Comparison of ENCODE assay signal across 28 mouse cellular contexts in genomic region chr4:154119208-154119607, GRCm38 (mm10). TPM values are rescaled to one million over a fixed set of nuclear protein-coding genes. Genes with fewer than 3 reads are reported as not detected.
DNase-seq lines count a peak whose midpoint lies in the region; ATAC-seq and TF ChIP-seq lines count a peak whose summit lies in the region.
"Had no signal": no experiment of that assay in that cellular context is flagged by ENCODE, and none has a peak within 500 bp of the region (broad histone marks: within the 10 kb centered on the region; RNA-seq: fewer than 3 reads in every experiment).

No protein-coding gene starts in this region.

- 0 out of 2 replicates have a peak, but pooled peaks have one; percentile 15 for ATAC-seq in hindbrain, postnatal 0 days
- no peak for ATAC-seq in hindbrain, embryonic 14.5 days (ENCODE audit: low FRiP score)
- no peak for ATAC-seq in neural tube, embryonic 11.5 days (ENCODE audit: insufficient read depth, low FRiP score, low TSS enrichment)
- no peak for ATAC-seq in neural tube, embryonic 15.5 days (ENCODE audit: low FRiP score)
- no peak for ATAC-seq in midbrain, embryonic 16.5 days
- ATAC-seq: forebrain, postnatal 0 days had no signal

- no peaks in the 10 kb centered on the region for H3K36me3 ChIP-seq in hindbrain, postnatal 0 days (ENCODE audit: insufficient read depth, low read length)
- H3K36me3 ChIP-seq in hindbrain, embryonic 14.5 days (replicated peaks; ENCODE audit: control insufficient read depth, insufficient read depth): no peaks in the 10 kb centered on the region
- no peaks in the 10 kb centered on the region for H3K36me3 ChIP-seq in neural tube, embryonic 11.5 days (ENCODE audit: control insufficient read depth, insufficient read depth, low read length)
- H3K36me3 ChIP-seq in neural tube, embryonic 15.5 days: no peaks in the 10 kb centered on the region
- no peaks in the 10 kb centered on the region for H3K36me3 ChIP-seq in midbrain, embryonic 16.5 days (ENCODE audit: control insufficient read depth, insufficient read depth, low read length)
- H3K36me3 ChIP-seq: forebrain, embryonic 12.5 days; G1E; heart, embryonic 15.5 days; hindbrain, embryonic 12.5 days; midbrain, embryonic 12.5 days had no signal

- H3K9ac ChIP-seq in hindbrain, postnatal 0 days (replicated peaks; ENCODE audit: low read length): no peak overlapping the region
- no peak overlapping the region for H3K9ac ChIP-seq in hindbrain, embryonic 14.5 days
- no peak overlapping the region for H3K9ac ChIP-seq in neural tube, embryonic 11.5 days (ENCODE audit: low read length)
- no peak overlapping the region for H3K9ac ChIP-seq in neural tube, embryonic 15.5 days (replicated peaks)
- H3K9ac ChIP-seq in midbrain, embryonic 16.5 days (ENCODE audit: low read depth, low read length): no peak overlapping the region
- H3K9ac ChIP-seq: forebrain, embryonic 12.5 days; forebrain, postnatal 0 days; heart, embryonic 15.5 days; hindbrain, embryonic 12.5 days; midbrain, embryonic 12.5 days had no signal

- no peak for TF ChIP-seq CTCF in hindbrain, postnatal 0 days (IDR thresholded peaks at IDR 0.05; ENCODE audit: low read depth)

- no peak overlapping the region for H3K4me2 ChIP-seq in hindbrain, postnatal 0 days (ENCODE audit: low read depth, low read length)
- H3K4me2 ChIP-seq in hindbrain, embryonic 14.5 days (replicated peaks): no peak overlapping the region
- H3K4me2 ChIP-seq in neural tube, embryonic 11.5 days (ENCODE audit: low read depth): no peak overlapping the region
- no peak overlapping the region for H3K4me2 ChIP-seq in neural tube, embryonic 15.5 days
- no peak overlapping the region for H3K4me2 ChIP-seq in midbrain, embryonic 16.5 days (ENCODE audit: low read length)
- H3K4me2 ChIP-seq: forebrain, embryonic 12.5 days; heart, embryonic 15.5 days; hindbrain, embryonic 12.5 days; midbrain, embryonic 12.5 days had no signal

- H3K4me3 ChIP-seq in hindbrain, postnatal 0 days (ENCODE audit: low read length): no peak overlapping the region
- H3K4me3 ChIP-seq in hindbrain, embryonic 14.5 days (replicated peaks; ENCODE audit: low read length): no peak overlapping the region
- no peak overlapping the region for H3K4me3 ChIP-seq in neural tube, embryonic 11.5 days (ENCODE audit: low read depth, low read length)
- no peak overlapping the region for H3K4me3 ChIP-seq in neural tube, embryonic 15.5 days (replicated peaks)
- no peak overlapping the region for H3K4me3 ChIP-seq in midbrain, embryonic 16.5 days (ENCODE audit: low read depth, low read length)
- H3K4me3 ChIP-seq: erythroblast, embryonic 14.5 days; forebrain, embryonic 12.5 days; heart, embryonic 15.5 days; hindbrain, embryonic 12.5 days; megakaryocyte, embryonic 14.5 days; midbrain, embryonic 12.5 days had no signal

- no peaks in the 10 kb centered on the region for H3K4me1 ChIP-seq in hindbrain, postnatal 0 days (ENCODE audit: insufficient read depth, low read length)
- no peaks in the 10 kb centered on the region for H3K4me1 ChIP-seq in hindbrain, embryonic 14.5 days (replicated peaks; ENCODE audit: control insufficient read depth, insufficient read depth, low read length)
- H3K4me1 ChIP-seq in neural tube, embryonic 11.5 days (ENCODE audit: control insufficient read depth, insufficient read depth, low read length): no peaks in the 10 kb centered on the region
- no peaks in the 10 kb centered on the region for H3K4me1 ChIP-seq in neural tube, embryonic 15.5 days
- H3K4me1 ChIP-seq in midbrain, embryonic 16.5 days (ENCODE audit: control insufficient read depth, insufficient read depth, low read length): no peaks in the 10 kb centered on the region
- H3K4me1 ChIP-seq: forebrain, embryonic 12.5 days; heart, embryonic 15.5 days; hindbrain, embryonic 12.5 days; megakaryocyte, embryonic 14.5 days; midbrain, embryonic 12.5 days had no signal

- no peak for DNase-seq in hindbrain, postnatal 0 days (ENCODE audit: low spot score)
- no peak for DNase-seq in hindbrain, embryonic 14.5 days (ENCODE audit: low spot score)
- DNase-seq in neural tube, embryonic 11.5 days (ENCODE audit: low spot score): peak; percentile 7
- DNase-seq in cerebellum, adult 9-11 months: peak; percentile 62
- no peak for DNase-seq in right cerebral cortex, postnatal 25 days
- DNase-seq in heart, postnatal 10 days: no peak
- DNase-seq: adrenal gland, adult 8-10 months; forebrain, postnatal 0 days; gastrocnemius, postnatal 14 days; heart, postnatal 36 days; kidney, adult 11 months; kidney, postnatal 14 days; layer of hippocampus, adult 9-11 months; spleen, adult 18-20 months; thymus, postnatal 14 days had no signal

- intact Hi-C loops in heart, postnatal 10 days (cut with DNase I): no loop called here

- H3K27ac ChIP-seq in hindbrain, postnatal 0 days: no peak overlapping the region
- H3K27ac ChIP-seq in hindbrain, embryonic 14.5 days: no peak overlapping the region
- H3K27ac ChIP-seq in neural tube, embryonic 11.5 days (ENCODE audit: low read depth, low read length): no peak overlapping the region
- H3K27ac ChIP-seq in neural tube, embryonic 15.5 days (replicated peaks): no peak overlapping the region
- no peak overlapping the region for H3K27ac ChIP-seq in midbrain, embryonic 16.5 days (ENCODE audit: low read length)
- H3K27ac ChIP-seq: forebrain, embryonic 12.5 days; heart, embryonic 15.5 days; hindbrain, embryonic 12.5 days; midbrain, embryonic 12.5 days had no signal

- H3K9me3 ChIP-seq in hindbrain, postnatal 0 days (ENCODE audit: low read length): no peaks in the 10 kb centered on the region
- H3K9me3 ChIP-seq in hindbrain, embryonic 14.5 days (ENCODE audit: control insufficient read depth, low read length): no peaks in the 10 kb centered on the region
- H3K9me3 ChIP-seq in neural tube, embryonic 11.5 days (ENCODE audit: control insufficient read depth, low read length): no peaks in the 10 kb centered on the region
- H3K9me3 ChIP-seq in neural tube, embryonic 15.5 days (replicated peaks): no peaks in the 10 kb centered on the region
- H3K9me3 ChIP-seq in midbrain, embryonic 16.5 days (replicated peaks; ENCODE audit: control insufficient read depth, low read length, poor library complexity, severe bottlenecking): no peaks in the 10 kb centered on the region
- H3K9me3 ChIP-seq: forebrain, embryonic 12.5 days; heart, embryonic 15.5 days; hindbrain, embryonic 12.5 days; megakaryocyte, embryonic 14.5 days; midbrain, embryonic 12.5 days had no signal

- WGBS in hindbrain, postnatal 0 days: 68% methylated on average over 9 of the region's 9 CpGs
- WGBS in hindbrain, embryonic 14.5 days: 83% methylated on average over 9 of the region's 9 CpGs
- WGBS in neural tube, embryonic 11.5 days: 88% methylated on average over 9 of the region's 9 CpGs
- 87% methylated on average over 9 of the region's 9 CpGs for WGBS in neural tube, embryonic 15.5 days
- WGBS in midbrain, embryonic 16.5 days: 82% methylated on average over 9 of the region's 9 CpGs

- H3K27me3 ChIP-seq in hindbrain, postnatal 0 days (ENCODE audit: insufficient read depth, low read length): no peaks in the 10 kb centered on the region
- H3K27me3 ChIP-seq in hindbrain, embryonic 14.5 days (ENCODE audit: control insufficient read depth, insufficient read depth, low read length): no peaks in the 10 kb centered on the region
- no peaks in the 10 kb centered on the region for H3K27me3 ChIP-seq in neural tube, embryonic 11.5 days (ENCODE audit: control insufficient read depth, insufficient read depth, low read length)
- peaks cover 5% of the 10 kb centered on the region; the same call in 1 of the 2 replicates for H3K27me3 ChIP-seq in neural tube, embryonic 15.5 days (replicated peaks)
- no peaks in the 10 kb centered on the region for H3K27me3 ChIP-seq in midbrain, embryonic 16.5 days (ENCODE audit: control insufficient read depth, insufficient read depth, low read depth, low read length)

RNA-seq across cellular contexts. Expression of gene Trp73, which starts 20.8 kb away (rescaled TPM):
- total RNA-seq in hindbrain, postnatal 0 days (2014; rRNA removed): 0.83 and 1.2 TPM in 2 replicates
- 0.96 and 1.3 TPM in 2 replicates for polyA plus RNA-seq in hindbrain, postnatal 0 days (2015; fragmentation: Nextera tagmentation; extraction: Ambion mirVana)
- 0.68 and 0.96 TPM in 2 replicates for polyA plus RNA-seq in hindbrain, embryonic 14.5 days (2014; fragmentation: Nextera tagmentation; extraction: Ambion mirVana)
- 0.31 and 0.35 TPM in 2 replicates for polyA plus RNA-seq in neural tube, embryonic 11.5 days (2014; fragmentation: Nextera tagmentation; extraction: Ambion mirVana)
- 0.04 and 0.17 TPM in 2 replicates for polyA plus RNA-seq in neural tube, embryonic 15.5 days (2015; fragmentation: Nextera tagmentation; extraction: Ambion mirVana)
- polyA plus RNA-seq in midbrain, embryonic 16.5 days (2015; fragmentation: Nextera tagmentation; extraction: Ambion mirVana): 0.90 and 1.1 TPM in 2 replicates
- under 1 TPM in 1 of 2 experiments, not detected in 1; 0.05 TPM for total RNA-seq in heart, postnatal 10 days (2021)
- total RNA-seq: common myeloid progenitor, adult 5-6 weeks; granulocyte monocyte progenitor cell, adult 5-6 weeks; heart, postnatal 36 days; liver, adult 2 months had no signal
- polyA plus RNA-seq: G1E; liver, adult 2 months; neural tube, embryonic 14.5 days had no signal

RNA-seq across cellular contexts. Expression of gene Wrap73, which starts 23.0 kb away (rescaled TPM):
- total RNA-seq in hindbrain, postnatal 0 days (2014; rRNA removed): 55.0 and 76.7 TPM in 2 replicates
- polyA plus RNA-seq in hindbrain, postnatal 0 days (2015; fragmentation: Nextera tagmentation; extraction: Ambion mirVana): 36.3 and 36.5 TPM in 2 replicates
- polyA plus RNA-seq in hindbrain, embryonic 14.5 days (2014; fragmentation: Nextera tagmentation; extraction: Ambion mirVana): 35.3 and 36.3 TPM in 2 replicates
- 43.8 and 45.5 TPM in 2 replicates for polyA plus RNA-seq in neural tube, embryonic 11.5 days (2014; fragmentation: Nextera tagmentation; extraction: Ambion mirVana)
- polyA plus RNA-seq in neural tube, embryonic 15.5 days (2015; fragmentation: Nextera tagmentation; extraction: Ambion mirVana): 41.9 and 43.2 TPM in 2 replicates
- polyA plus RNA-seq in midbrain, embryonic 16.5 days (2015; fragmentation: Nextera tagmentation; extraction: Ambion mirVana): 43.5 and 45.6 TPM in 2 replicates
- 10 to 100 TPM; 10.2 to 13.2 TPM for total RNA-seq in heart, postnatal 10 days (2021)

RNA-seq across cellular contexts. Expression of gene Tprgl, which starts 41.3 kb away (rescaled TPM):
- total RNA-seq in hindbrain, postnatal 0 days (2014; rRNA removed): 212 and 220 TPM in 2 replicates
- 228 and 239 TPM in 2 replicates for polyA plus RNA-seq in hindbrain, postnatal 0 days (2015; fragmentation: Nextera tagmentation; extraction: Ambion mirVana)
- polyA plus RNA-seq in hindbrain, embryonic 14.5 days (2014; fragmentation: Nextera tagmentation; extraction: Ambion mirVana): 203 and 222 TPM in 2 replicates
- polyA plus RNA-seq in neural tube, embryonic 11.5 days (2014; fragmentation: Nextera tagmentation; extraction: Ambion mirVana): 145 and 153 TPM in 2 replicates
- 181 and 193 TPM in 2 replicates for polyA plus RNA-seq in neural tube, embryonic 15.5 days (2015; fragmentation: Nextera tagmentation; extraction: Ambion mirVana)
- polyA plus RNA-seq in midbrain, embryonic 16.5 days (2015; fragmentation: Nextera tagmentation; extraction: Ambion mirVana): 214 and 223 TPM in 2 replicates
- total RNA-seq in heart, postnatal 10 days (2021): 100 to 1,000 TPM; 129 to 134 TPM

RNA-seq across cellular contexts. Expression of gene Megf6, which starts 51.3 kb away (rescaled TPM):
- total RNA-seq in hindbrain, postnatal 0 days (2014; rRNA removed): 40.5 and 54.8 TPM in 2 replicates
- polyA plus RNA-seq in hindbrain, postnatal 0 days (2015; fragmentation: Nextera tagmentation; extraction: Ambion mirVana): 7.0 and 7.2 TPM in 2 replicates
- 8.8 and 10.1 TPM in 2 replicates for polyA plus RNA-seq in hindbrain, embryonic 14.5 days (2014; fragmentation: Nextera tagmentation; extraction: Ambion mirVana)
- 22.1 and 22.7 TPM in 2 replicates for polyA plus RNA-seq in neural tube, embryonic 11.5 days (2014; fragmentation: Nextera tagmentation; extraction: Ambion mirVana)
- 10.7 and 11.7 TPM in 2 replicates for polyA plus RNA-seq in neural tube, embryonic 15.5 days (2015; fragmentation: Nextera tagmentation; extraction: Ambion mirVana)
- polyA plus RNA-seq in midbrain, embryonic 16.5 days (2015; fragmentation: Nextera tagmentation; extraction: Ambion mirVana): 9.3 and 10.6 TPM in 2 replicates
- total RNA-seq in heart, postnatal 10 days (2021): 10 to 100 TPM; 33.8 to 41.5 TPM
- total RNA-seq: common myeloid progenitor, adult 5-6 weeks; granulocyte monocyte progenitor cell, adult 5-6 weeks had no signal

Comparison
In these comparisons a context has a peak if more than half of its experiments do, and no peak if none do; other contexts are left out.
1. DNase-seq: peak in neural tube, embryonic 11.5 days (single experiment) and cerebellum, adult 9-11 months (single experiment); none in hindbrain, postnatal 0 days (single experiment), hindbrain, embryonic 14.5 days (single experiment), right cerebral cortex, postnatal 25 days (single experiment) and heart, postnatal 10 days (0 of 2).